Mouse (Mus musculus) kidney, adult 2 months (tissue): ENCODE results near the gene Dnhd1.

ENCODE experiments used
- CTCF ChIP-seq: fragments of 200-500 bp; conservative IDR thresholded peaks from 2 replicates; pipeline ENCODE4 v1.5.1; 2011; ENCODE audit warnings: low read depth, mild to moderate bottlenecking, control low read depth, low read length, moderate library complexity, mixed read lengths; ENCODE audit not compliant: insufficient read depth, insufficient read length
- POLR2A ChIP-seq: fragments of 200-500 bp; IDR thresholded peaks from one replicate; pipeline ENCODE4 v1.6.1; 2011; ENCODE audit warnings: low read depth, low read length, control low read depth

GRCm38 (mm10) chr7:105685541-105686197, 35.0 kb downstream of the Dnhd1 start:
- TF ChIP-seq CTCF (no peak), POLR2A (no peak)
